Mouse (Mus musculus) midbrain, postnatal 0 days (tissue): ENCODE measurements around the gene Pax8. TPM values are rescaled to one million over a fixed set of nuclear protein-coding genes. Genes with fewer than 3 reads are reported as not detected.

Experiments used
- ATAC-seq: fragments of 200-750 bp; cut with Nextera tagmentation; 2 replicates; pipeline ENCODE4 v1.8.0; 2017; ENCODE audit warnings: moderate number of reproducible peaks, mild to moderate bottlenecking, moderate TSS enrichment, moderate library complexity; ENCODE audit not compliant: low FRiP score
- DNase-seq: peaks from one replicate; pipeline ENCODE4 v3.0.0-alpha.2; 2015; ENCODE audit warnings: low spot score
- H3K27ac ChIP-seq: fragments of 300-500 bp; sonication (generic); 2 replicates; pipeline ENCODE4 v1.5.1; 2014; ENCODE audit warnings: low read depth, mild to moderate bottlenecking, low read length, mixed read lengths
- H3K27me3 ChIP-seq: fragments of 300-500 bp; sonication (generic); 2 replicates; pipeline ENCODE4 v1.6.1; 2014; ENCODE audit warnings: low read length, control low read depth, mixed read lengths; ENCODE audit not compliant: insufficient read depth
- H3K36me3 ChIP-seq: fragments of 300-500 bp; sonication (generic); 2 replicates; pipeline ENCODE4 v1.6.1; 2014; ENCODE audit warnings: low read length, control low read depth, mixed read lengths; ENCODE audit not compliant: insufficient read depth
- H3K4me1 ChIP-seq: fragments of 300-500 bp; sonication (generic); 2 replicates; pipeline ENCODE4 v1.6.1; 2014; ENCODE audit warnings: mild to moderate bottlenecking, control low read depth, antibody characterized with exemption, low read length, mixed read lengths; ENCODE audit not compliant: insufficient read depth
- H3K4me2 ChIP-seq: fragments of 300-500 bp; sonication (generic); 2 replicates; pipeline ENCODE4 v1.6.1; 2014; ENCODE audit warnings: low read depth, mild to moderate bottlenecking, low read length, mixed read lengths; ENCODE audit not compliant: poor library complexity, severe bottlenecking
- H3K4me3 ChIP-seq: fragments of 300-500 bp; sonication (generic); 2 replicates; pipeline ENCODE4 v1.5.1; 2014; ENCODE audit warnings: low read depth, mild to moderate bottlenecking, low read length, moderate library complexity
- H3K9ac ChIP-seq: fragments of 300-500 bp; sonication (generic); replicated peaks from 2 replicates; pipeline ENCODE4 v1.6.1; 2014; ENCODE audit warnings: mild to moderate bottlenecking, low read length, moderate library complexity, mixed read lengths; ENCODE audit not compliant: poor library complexity, severe bottlenecking
- H3K9me3 ChIP-seq: fragments of 300-500 bp; sonication (generic); 2 replicates; pipeline ENCODE4 v1.6.1; 2016; ENCODE audit warnings: low read length, control low read depth
- CTCF ChIP-seq: IDR thresholded peaks from 2 replicates; pipeline ENCODE4 v1.5.1; 2016; ENCODE audit warnings: antibody characterized with exemption, mild to moderate bottlenecking
- WGBS: fragments of 180-500 bp; shearing (Covaris S2); extraction: QIAGEN DNeasy Blood & Tissue Kit; methylation state at CpG from one replicate; pipeline ENCODE4 v1.1.7; 2014; 5-methylcytosine and 5-hydroxymethylcytosine counted together
- polyA plus RNA-seq: library from polyadenylated mRNA; unstranded; fragments of >200 nt; fragmentation: Nextera tagmentation; extraction: Ambion mirVana; gene quantifications from 2 replicates; pipeline ENCODE4 v1.2.1, GENCODE M21; 2015
- total RNA-seq: library from RNA; depleted of rRNA; stranded (reverse); fragments of >200 nt; gene quantifications from 2 replicates; pipeline ENCODE4 v1.2.3, GENCODE M21; 2014

The Pax8 gene
- total and polyA plus RNA-seq, 2 experiments from 2014 or later = 4.0 to 13.3 TPM

DNA sequence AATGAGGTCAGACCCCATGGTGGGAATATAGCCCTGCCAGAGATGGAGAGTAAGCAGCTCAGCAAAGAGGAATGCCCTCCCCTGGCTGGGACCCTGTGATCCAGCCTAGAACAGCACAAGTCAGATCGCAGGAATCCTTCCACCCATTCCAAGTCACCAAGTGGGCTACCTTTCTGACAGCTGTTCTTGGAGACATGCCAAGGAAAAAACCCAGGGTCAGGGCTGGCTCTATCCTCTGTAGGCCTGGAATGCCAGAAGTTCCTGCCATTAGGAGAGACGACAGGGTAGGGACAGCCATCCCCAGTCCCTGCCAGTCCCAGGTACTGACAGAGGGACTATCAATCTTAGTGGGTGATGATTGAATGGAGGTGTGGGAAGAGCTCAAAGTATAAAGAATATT is 4.5 kb upstream of the Pax8 start:
- Histone ChIP-seq H3K4me1 (no peaks in the 10 kb centered on the region), H3K4me2 (no peak overlapping the region), H3K4me3 (no peak overlapping the region), H3K9ac (no peak overlapping the region), H3K9me3 (no peaks in the 10 kb centered on the region), H3K27ac (no peak overlapping the region), H3K27me3 (peaks cover 17% of the 10 kb centered on the region), H3K36me3 (no peaks in the 10 kb centered on the region)
- ATAC-seq (no peak), DNase-seq (no peak)
- 79% methylated on average over 2 of the region's 2 CpGs for WGBS
- no peak for TF ChIP-seq CTCF

GRCm38 (mm10) chr2:24479151-24479550 is 3.8 kb upstream of the Pax8 start:
- WGBS = 10% methylated on average over 1 of the region's 1 CpGs
- peaks cover 24% of the 10 kb centered on the region for H3K27me3 ChIP-seq
- H3K9ac ChIP-seq = no peak overlapping the region
- H3K27ac ChIP-seq = no peak overlapping the region
- H3K4me2 ChIP-seq = no peak overlapping the region
- TF ChIP-seq CTCF = peak; percentile 32
- no peak overlapping the region for H3K4me3 ChIP-seq
- peak; percentile 62 for DNase-seq
- H3K4me1 ChIP-seq = peaks cover 3% of the 10 kb centered on the region; the same call in 1 of the 2 replicates
- ATAC-seq = no peak
- H3K36me3 ChIP-seq = no peaks in the 10 kb centered on the region
- no peaks in the 10 kb centered on the region for H3K9me3 ChIP-seq

DNA sequence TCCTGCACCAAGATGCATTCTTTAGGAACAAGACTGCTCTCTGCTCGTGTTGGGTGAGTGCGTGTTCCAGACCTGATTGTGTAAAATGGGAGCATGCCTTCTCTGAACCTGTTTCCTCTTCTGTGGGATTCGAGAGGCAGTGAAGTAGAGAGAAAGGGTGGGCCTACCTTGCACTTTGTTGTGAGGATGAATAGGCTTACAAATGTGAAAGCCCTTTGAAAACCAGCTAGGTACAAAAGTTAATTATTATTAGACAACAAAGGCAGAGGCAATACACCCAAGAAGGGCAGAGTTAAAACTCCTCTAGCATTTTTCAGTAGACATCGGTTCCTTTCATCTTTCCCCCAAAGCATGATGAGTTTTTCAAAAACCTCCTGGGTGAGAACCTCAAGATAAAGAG is 3.2 kb upstream of the Pax8 start:
- H3K27ac ChIP-seq = no peak overlapping the region
- no peak overlapping the region for H3K4me2 ChIP-seq
- H3K9me3 ChIP-seq = no peaks in the 10 kb centered on the region
- ATAC-seq = no peak
- H3K36me3 ChIP-seq = no peaks in the 10 kb centered on the region
- H3K9ac ChIP-seq = no peak overlapping the region
- H3K27me3 ChIP-seq = peaks cover 25% of the 10 kb centered on the region
- H3K4me1 ChIP-seq = peaks cover 9% of the 10 kb centered on the region; the same call in 1 of the 2 replicates
- no peak for TF ChIP-seq CTCF
- no peak overlapping the region for H3K4me3 ChIP-seq
- DNase-seq = no peak
- 51% methylated on average over 4 of the region's 4 CpGs for WGBS

- Histone ChIP-seq H3K9ac (no peak overlapping the region), H3K4me2 (peak overlapping the region; percentile 61), H3K27ac (no peak overlapping the region), H3K9me3 (no peaks in the 10 kb centered on the region), H3K4me3 (peak overlapping the region; percentile 35), H3K4me1 (peaks cover 9% of the 10 kb centered on the region; the same call in 1 of the 2 replicates), H3K27me3 (peaks cover 29% of the 10 kb centered on the region), H3K36me3 (no peaks in the 10 kb centered on the region)
- WGBS = 19% methylated on average over 29 of the region's 29 CpGs
- no peak for TF ChIP-seq CTCF
- no peak for DNase-seq
- ATAC-seq = no peak
These were observed 653 bp downstream of the Pax8 start for GRCm38 (mm10) chr2:24474514-24475378.

DNA sequence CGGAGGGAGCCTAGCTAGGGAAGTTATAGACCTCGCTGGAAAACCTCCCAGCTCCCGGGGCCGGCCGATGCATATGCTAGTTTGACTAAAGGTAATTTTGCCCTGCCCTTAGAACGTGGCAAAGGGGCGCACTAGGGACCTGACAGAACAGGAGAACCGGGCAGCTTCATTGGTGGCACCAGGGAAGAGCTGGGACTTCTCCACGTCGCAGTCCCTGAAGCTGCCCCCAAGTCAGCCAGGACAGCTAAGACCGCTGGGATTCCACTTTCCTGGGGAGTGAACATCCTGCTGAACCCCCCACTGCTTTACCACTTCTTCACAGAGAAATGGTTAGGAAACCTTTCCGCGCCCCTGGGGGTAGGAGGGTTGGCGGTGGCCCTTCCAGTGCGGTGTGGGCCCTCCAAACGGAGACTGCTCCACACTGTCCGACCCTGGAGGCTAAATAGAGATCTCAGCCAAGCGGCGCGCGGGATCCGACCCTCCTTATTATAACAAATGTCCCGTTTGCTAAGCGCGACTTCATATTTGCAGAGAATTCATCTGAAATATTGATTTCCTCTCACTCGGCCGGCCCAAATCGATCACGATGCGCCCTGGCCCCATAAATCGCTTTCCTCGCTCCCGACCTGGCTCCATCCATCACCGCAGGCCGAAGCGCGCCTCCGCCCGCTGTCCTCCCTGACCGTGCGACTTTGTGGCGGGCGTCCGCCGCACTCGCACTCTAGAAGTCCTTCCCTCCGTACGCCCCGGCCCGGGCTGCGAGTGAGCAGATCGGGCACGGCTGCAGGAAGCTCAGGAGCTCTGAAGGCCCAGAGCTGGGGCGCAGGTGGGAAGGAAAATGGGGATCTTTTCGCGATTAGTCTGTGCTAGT is 1.5 kb downstream of the Pax8 start:
- under 1% methylated on average over 56 of the region's 56 CpGs for WGBS

More for the DNA sequence above, 1.5 kb downstream of the Pax8 start:
- peak overlapping the region; percentile 35 for H3K4me3 ChIP-seq
- no peak overlapping the region for H3K9ac ChIP-seq
- no peaks in the 10 kb centered on the region for H3K36me3 ChIP-seq
- no peaks in the 10 kb centered on the region for H3K9me3 ChIP-seq
- no peak overlapping the region for H3K27ac ChIP-seq
- ATAC-seq = no peak; the same call in 1 of the 2 replicates
- no peak for DNase-seq
- peak overlapping the region; percentile 61 for H3K4me2 ChIP-seq
- TF ChIP-seq CTCF = no peak
- peaks cover 29% of the 10 kb centered on the region for H3K27me3 ChIP-seq
- H3K4me1 ChIP-seq = peaks cover 9% of the 10 kb centered on the region; the same call in 1 of the 2 replicates
